In genomic region chr13:51017727-51018321, GRCm38 (mm10) we compare ENCODE assay signal across 7 mouse cellular contexts.
DNase-seq lines count a peak whose midpoint lies in the region; ATAC-seq and TF ChIP-seq lines count a peak whose summit lies in the region.

No protein-coding gene starts in this region.

- peaks cover 40% of the 10 kb centered on the region for H3K4me1 ChIP-seq in embryonic facial prominence, embryonic 13.5 days
- no peaks in the 10 kb centered on the region for H3K4me1 ChIP-seq in midbrain, postnatal 0 days (ENCODE audit: insufficient read depth, low read length)

- peak overlapping the region; percentile 87 for H3K27ac ChIP-seq in embryonic facial prominence, embryonic 13.5 days
- no peak overlapping the region for H3K27ac ChIP-seq in midbrain, postnatal 0 days (ENCODE audit: low read depth, low read length)

- H3K27me3 ChIP-seq in embryonic facial prominence, embryonic 13.5 days: no peaks in the 10 kb centered on the region
- H3K27me3 ChIP-seq in midbrain, postnatal 0 days (ENCODE audit: insufficient read depth, low read length): no peaks in the 10 kb centered on the region

- peak; percentile 75 for DNase-seq in ZHBTc4 (ENCODE audit: low read depth, low spot score)
- peak; percentile 44 to 80 for DNase-seq in kidney, adult 8-10 months
- peak; percentile 10 for DNase-seq in midbrain, postnatal 0 days (ENCODE audit: low spot score)
- DNase-seq in adrenal gland, adult 18-20 months (ENCODE audit: low spot score in 2 of 2): no peak
- DNase-seq in natural killer cell, adult 2 months (ENCODE audit: low spot score in 2 of 2): no peak
- DNase-seq in right cerebral cortex, postnatal 25 days: no peak

- peak overlapping the region; percentile 28 for H3K4me2 ChIP-seq in embryonic facial prominence, embryonic 13.5 days
- H3K4me2 ChIP-seq in midbrain, postnatal 0 days (ENCODE audit: low read depth, low read length, poor library complexity, severe bottlenecking): no peak overlapping the region

- WGBS in embryonic facial prominence, embryonic 13.5 days: 7% methylated on average over 10 of the region's 10 CpGs
- WGBS in midbrain, postnatal 0 days: 50% methylated on average over 10 of the region's 10 CpGs

- peak; percentile 65; the same call in 1 of the 2 replicates for ATAC-seq in embryonic facial prominence, embryonic 13.5 days (ENCODE audit: insufficient number of reproducible peaks, insufficient read depth, low FRiP score, low TSS enrichment, low read depth)
- ATAC-seq in midbrain, postnatal 0 days (ENCODE audit: low FRiP score): no peak

- no peaks in the 10 kb centered on the region for H3K9me3 ChIP-seq in embryonic facial prominence, embryonic 13.5 days
- H3K9me3 ChIP-seq in midbrain, postnatal 0 days (ENCODE audit: low read length): no peaks in the 10 kb centered on the region

- H3K9ac ChIP-seq in embryonic facial prominence, embryonic 13.5 days: peak overlapping the region; percentile 0; the same call in 1 of the 2 replicates
- no peak overlapping the region for H3K9ac ChIP-seq in midbrain, postnatal 0 days (replicated peaks; ENCODE audit: low read length, poor library complexity, severe bottlenecking)

- H3K36me3 ChIP-seq in embryonic facial prominence, embryonic 13.5 days: no peaks in the 10 kb centered on the region
- H3K36me3 ChIP-seq in midbrain, postnatal 0 days (ENCODE audit: insufficient read depth, low read length): no peaks in the 10 kb centered on the region

- TF ChIP-seq CTCF in midbrain, postnatal 0 days (IDR thresholded peaks at IDR 0.05): no peak

- H3K4me3 ChIP-seq in embryonic facial prominence, embryonic 13.5 days: no peak overlapping the region
- no peak overlapping the region for H3K4me3 ChIP-seq in midbrain, postnatal 0 days (ENCODE audit: low read depth, low read length)

Comparison
In these comparisons a context has a peak if more than half of its experiments do, and no peak if none do; other contexts are left out.
1. DNase-seq: peak in ZHBTc4 (single experiment), kidney, adult 8-10 months (2 of 2) and midbrain, postnatal 0 days (single experiment); none in adrenal gland, adult 18-20 months (0 of 2), natural killer cell, adult 2 months (0 of 2) and right cerebral cortex, postnatal 25 days (single experiment).